Mouse (Mus musculus) neural tube, embryonic 14.5 days (tissue): ENCODE results near the gene Agbl5. TPM values are rescaled to one million over a fixed set of nuclear protein-coding genes. Genes with fewer than 3 reads are reported as not detected.

Source experiments
- ATAC-seq: fragments of 200-750 bp; cut with Nextera tagmentation; 2 replicates; pipeline ENCODE4 v1.8.0; 2017; ENCODE audit warnings: low read depth, mild to moderate bottlenecking, moderate TSS enrichment, moderate library complexity
- H3K27ac ChIP-seq: fragments of 300-500 bp; sonication (generic); 2 replicates; pipeline ENCODE4 v1.5.1; 2014; ENCODE audit warnings: low read depth, mild to moderate bottlenecking, control low read depth, low read length, moderate library complexity, mixed read lengths
- H3K27me3 ChIP-seq: fragments of 300-500 bp; sonication (generic); 2 replicates; pipeline ENCODE4 v1.6.1; 2014; ENCODE audit warnings: low read length; ENCODE audit not compliant: control insufficient read depth, insufficient read depth
- H3K36me3 ChIP-seq: fragments of 300-500 bp; sonication (generic); 2 replicates; pipeline ENCODE4 v1.6.1; 2014; ENCODE audit warnings: low read length, mixed read lengths; ENCODE audit not compliant: control insufficient read depth, insufficient read depth
- H3K4me1 ChIP-seq: fragments of 300-500 bp; sonication (generic); 2 replicates; pipeline ENCODE4 v1.6.1; 2014; ENCODE audit warnings: low read length; ENCODE audit not compliant: control insufficient read depth, insufficient read depth
- H3K4me2 ChIP-seq: fragments of 300-500 bp; sonication (generic); 2 replicates; pipeline ENCODE4 v1.6.1; 2014; ENCODE audit warnings: mild to moderate bottlenecking, low read depth, low read length, control low read depth
- H3K4me3 ChIP-seq: fragments of 300-500 bp; sonication (generic); 2 replicates; pipeline ENCODE4 v1.5.1; 2014; ENCODE audit warnings: low read depth, low read length, control low read depth, mixed read lengths
- H3K9ac ChIP-seq: fragments of 300-500 bp; sonication (generic); replicated peaks from 2 replicates; pipeline ENCODE4 v1.6.1; 2014; ENCODE audit warnings: low read depth, mild to moderate bottlenecking, control low read depth, low read length, mixed read lengths
- H3K9me3 ChIP-seq: fragments of 300-500 bp; sonication (generic); 2 replicates; pipeline ENCODE4 v1.6.1; 2016; ENCODE audit warnings: low read length; ENCODE audit not compliant: control insufficient read depth
- WGBS: fragments of 180-500 bp; shearing (Covaris S2); extraction: QIAGEN DNeasy Blood & Tissue Kit; methylation state at CpG from one replicate; pipeline ENCODE4 v1.1.7; 2014; 5-methylcytosine and 5-hydroxymethylcytosine counted together
- polyA plus RNA-seq: library from polyadenylated mRNA; unstranded; fragments of >200 nt; fragmentation: Nextera tagmentation; extraction: Ambion mirVana; gene quantifications from 2 replicates; pipeline ENCODE4 v1.2.1, GENCODE M21; 2014

Agbl5 gene
- polyA plus RNA-seq, 1 experiment from 2014 or later: 27.7 TPM

GRCm38 (mm10) chr5:30930846-30931245 lies 42.4 kb downstream of the Agbl5 start:
- H3K36me3 ChIP-seq: no peaks in the 10 kb centered on the region; the same call in 1 of the 2 replicates
- H3K4me3 ChIP-seq: no peak overlapping the region
- 78% methylated on average over 6 of the region's 6 CpGs for WGBS
- H3K4me2 ChIP-seq: no peak overlapping the region
- H3K27ac ChIP-seq: no peak overlapping the region
- H3K9ac ChIP-seq: no peak overlapping the region
- no peaks in the 10 kb centered on the region for H3K4me1 ChIP-seq
- ATAC-seq: no peak
- H3K27me3 ChIP-seq: no peaks in the 10 kb centered on the region
- H3K9me3 ChIP-seq: no peaks in the 10 kb centered on the region

GRCm38 (mm10) chr5:30931378-30931777 lies 42.9 kb downstream of the Agbl5 start:
- no peaks in the 10 kb centered on the region; the same call in 1 of the 2 replicates for H3K36me3 ChIP-seq
- H3K4me2 ChIP-seq: no peak overlapping the region
- 84% methylated on average over 4 of the region's 4 CpGs for WGBS
- H3K9ac ChIP-seq: no peak overlapping the region
- no peaks in the 10 kb centered on the region for H3K27me3 ChIP-seq
- ATAC-seq: no peak
- no peaks in the 10 kb centered on the region for H3K9me3 ChIP-seq
- no peak overlapping the region for H3K4me3 ChIP-seq
- no peak overlapping the region for H3K27ac ChIP-seq
- H3K4me1 ChIP-seq: no peaks in the 10 kb centered on the region

DNA sequence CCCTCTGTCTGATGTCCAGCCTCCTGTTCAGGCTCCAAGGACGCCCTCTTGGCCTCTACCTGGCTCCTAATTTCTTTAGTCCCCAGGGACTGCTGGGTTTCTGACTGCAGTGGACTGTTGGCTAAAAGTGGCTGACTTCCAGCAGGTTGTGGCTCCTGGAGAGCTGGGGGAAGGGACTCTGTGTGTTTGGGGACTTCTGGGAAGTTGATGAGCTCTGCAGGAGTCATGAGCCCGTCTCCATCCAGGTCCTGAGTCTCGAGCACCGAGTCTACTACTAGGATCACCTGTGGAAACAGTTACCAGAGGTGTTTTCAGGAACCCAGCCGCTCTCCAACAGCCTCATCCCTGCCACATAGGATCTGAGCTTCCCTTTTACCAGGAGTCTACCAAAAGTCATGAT lies 45.2 kb downstream of the Agbl5 start:
- no peaks in the 10 kb centered on the region for H3K27me3 ChIP-seq
- no peaks in the 10 kb centered on the region for H3K9me3 ChIP-seq
- no peaks in the 10 kb centered on the region for H3K4me1 ChIP-seq
- no peak overlapping the region for H3K4me3 ChIP-seq
- no peaks in the 10 kb centered on the region; the same call in 1 of the 2 replicates for H3K36me3 ChIP-seq
- H3K27ac ChIP-seq: no peak overlapping the region
- no peak overlapping the region for H3K9ac ChIP-seq
- H3K4me2 ChIP-seq: no peak overlapping the region
- ATAC-seq: no peak
- 71% methylated on average over 5 of the region's 5 CpGs for WGBS

- Histone ChIP-seq H3K9me3 (no peaks in the 10 kb centered on the region), H3K27me3 (no peaks in the 10 kb centered on the region), H3K4me1 (no peaks in the 10 kb centered on the region), H3K4me3 (no peak overlapping the region), H3K27ac (no peak overlapping the region), H3K9ac (no peak overlapping the region), H3K4me2 (no peak overlapping the region), H3K36me3 (no peaks in the 10 kb centered on the region; the same call in 1 of the 2 replicates)
- ATAC-seq: no peak
- 93% methylated on average over 5 of the region's 5 CpGs for WGBS
Observed at GRCm38 (mm10) chr5:30934725-30935461, 46.4 kb downstream of the Agbl5 start.

DNA sequence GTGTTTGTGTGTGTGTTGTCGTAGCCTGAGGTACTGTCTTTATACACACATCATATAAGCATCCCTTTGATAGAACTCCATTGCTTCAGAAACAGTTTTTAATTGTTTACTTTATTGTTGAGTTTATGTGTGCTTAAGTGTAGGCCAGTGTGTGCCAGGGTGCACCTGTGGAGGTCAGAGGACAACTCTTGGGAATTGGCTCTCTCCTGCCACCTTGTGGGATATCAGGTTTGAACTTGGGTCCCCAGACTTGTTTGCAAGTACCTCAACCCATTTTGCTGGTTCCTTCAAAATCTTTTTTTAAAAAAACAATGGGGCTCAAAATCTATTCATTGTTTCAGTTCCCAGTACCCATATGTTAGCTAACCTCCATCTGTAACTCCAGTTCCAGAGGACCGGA lies 54.5 kb downstream of the Agbl5 start:
- 96% methylated on average over 2 of the region's 2 CpGs for WGBS
- Histone ChIP-seq H3K36me3 (no peaks in the 10 kb centered on the region), H3K4me1 (0 out of 2 replicates have a peak, but pooled peaks cover 3% of the 10 kb centered on the region), H3K9ac (no peak overlapping the region), H3K4me2 (no peak overlapping the region), H3K27ac (no peak overlapping the region), H3K9me3 (no peaks in the 10 kb centered on the region), H3K27me3 (no peaks in the 10 kb centered on the region), H3K4me3 (no peak overlapping the region)
- ATAC-seq: no peak

GRCm38 (mm10) chr5:30944344-30944743 lies 55.9 kb downstream of the Agbl5 start:
- Histone ChIP-seq H3K4me2 (peak overlapping the region; percentile 85), H3K27ac (no peak overlapping the region), H3K36me3 (no peaks in the 10 kb centered on the region), H3K27me3 (no peaks in the 10 kb centered on the region), H3K9me3 (no peaks in the 10 kb centered on the region), H3K4me1 (0 out of 2 replicates have a peak, but pooled peaks cover 3% of the 10 kb centered on the region), H3K4me3 (peak overlapping the region; percentile 48; the same call in 1 of the 2 replicates), H3K9ac (no peak overlapping the region)
- no peak for ATAC-seq
- WGBS: 89% methylated on average over 6 of the region's 6 CpGs

DNA sequence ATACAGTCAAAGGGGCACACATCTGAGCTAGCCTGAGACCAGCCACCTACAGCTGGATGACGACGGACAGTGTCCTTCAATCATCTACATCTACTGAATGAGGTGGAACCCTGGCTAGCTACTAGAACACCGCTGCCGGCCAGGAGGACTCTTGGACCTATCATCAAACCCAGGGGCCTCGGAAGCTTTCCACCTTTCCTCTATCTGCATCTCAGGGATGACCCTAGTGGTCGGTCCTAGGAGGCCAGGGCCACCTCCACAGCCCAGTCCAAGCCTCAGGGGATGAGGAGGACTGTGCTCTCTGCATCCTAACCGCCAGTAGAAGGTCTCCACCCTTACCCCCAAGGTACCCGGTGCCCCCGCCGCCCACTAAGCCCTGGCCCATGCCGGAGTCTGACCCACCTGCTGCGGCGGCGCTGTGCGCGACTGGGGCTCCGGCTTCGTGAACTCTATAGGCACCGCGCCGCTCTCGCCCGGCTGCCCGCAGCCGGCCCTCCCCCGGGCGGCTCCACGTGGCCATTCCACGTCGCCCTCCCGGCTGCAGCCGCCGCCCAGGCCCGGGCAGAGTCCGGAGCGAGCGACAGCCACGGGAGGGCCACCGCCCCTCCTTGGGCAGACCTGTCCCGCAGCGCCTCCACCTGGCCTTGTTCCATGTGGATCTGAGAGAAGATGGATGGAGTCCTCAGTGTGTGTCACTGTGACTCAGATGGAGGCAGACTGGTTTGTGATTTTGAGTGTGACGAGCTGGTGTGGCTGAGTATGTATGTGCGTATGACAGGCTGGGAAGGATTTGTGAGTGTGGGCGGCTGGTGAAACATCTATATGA lies 56.7 kb downstream of the Agbl5 start, which contains the start of gene Cgref1:
TSS of gene Cgref1 (minus strand) at position 636 of the 826 bp plus-strand sequence.
- H3K4me3 ChIP-seq: peak within 1 kb of the TSS; percentile 48
- 4% methylated on average over 44 of the region's 44 CpGs for WGBS
- peak within 1 kb of the TSS; percentile 77 for H3K9ac ChIP-seq
- H3K27ac ChIP-seq: no peak within 1 kb of the TSS
- H3K27me3 ChIP-seq: no peaks in the 10 kb centered on the region
- peak within 1 kb of the TSS; percentile 85 for H3K4me2 ChIP-seq
- no peaks in the 10 kb centered on the region for H3K9me3 ChIP-seq
- H3K36me3 ChIP-seq: no peaks in the 10 kb centered on the region
- 0 out of 2 replicates have a peak, but pooled peaks cover 3% of the 10 kb centered on the region for H3K4me1 ChIP-seq
- ATAC-seq: peak; percentile 72

GRCm38 (mm10) chr5:30948620-30949019 lies 60.1 kb downstream of the Agbl5 start:
- Histone ChIP-seq H3K36me3 (0 out of 2 replicates have a peak, but pooled peaks cover 16% of the 10 kb centered on the region), H3K27ac (no peak overlapping the region), H3K9ac (no peak overlapping the region), H3K4me3 (no peak overlapping the region), H3K4me1 (0 out of 2 replicates have a peak, but pooled peaks cover 11% of the 10 kb centered on the region), H3K27me3 (no peaks in the 10 kb centered on the region), H3K4me2 (no peak overlapping the region), H3K9me3 (no peaks in the 10 kb centered on the region)
- no peak for ATAC-seq
- 76% methylated on average over 5 of the region's 5 CpGs for WGBS
